Mouse (Mus musculus) liver, embryonic 14.5 days (tissue): ENCODE results near the gene Snx10.

ENCODE experiments used
- CTCF ChIP-seq: IDR thresholded peaks from 2 replicates; pipeline ENCODE4 v1.5.1; 2016; ENCODE audit warnings: antibody characterized with exemption, low read depth, control low read depth
- EP300 ChIP-seq: IDR thresholded peaks from 2 replicates; pipeline ENCODE4 v1.6.1; 2016; ENCODE audit warnings: antibody characterized with exemption, low read depth

- TF ChIP-seq CTCF (no peak), EP300 (no peak)
These were observed 38.1 kb upstream of the Snx10 start for GRCm38 (mm10) chr6:51485646-51486045.
